Mouse (Mus musculus): ENCODE data around the gene Ermap. TPM values are rescaled to one million over a fixed set of nuclear protein-coding genes. Genes with fewer than 3 reads are reported as not detected.

Ermap gene
- polyA plus RNA-seq, 1 experiment from 2014 or later = 7.0 TPM

DNA sequence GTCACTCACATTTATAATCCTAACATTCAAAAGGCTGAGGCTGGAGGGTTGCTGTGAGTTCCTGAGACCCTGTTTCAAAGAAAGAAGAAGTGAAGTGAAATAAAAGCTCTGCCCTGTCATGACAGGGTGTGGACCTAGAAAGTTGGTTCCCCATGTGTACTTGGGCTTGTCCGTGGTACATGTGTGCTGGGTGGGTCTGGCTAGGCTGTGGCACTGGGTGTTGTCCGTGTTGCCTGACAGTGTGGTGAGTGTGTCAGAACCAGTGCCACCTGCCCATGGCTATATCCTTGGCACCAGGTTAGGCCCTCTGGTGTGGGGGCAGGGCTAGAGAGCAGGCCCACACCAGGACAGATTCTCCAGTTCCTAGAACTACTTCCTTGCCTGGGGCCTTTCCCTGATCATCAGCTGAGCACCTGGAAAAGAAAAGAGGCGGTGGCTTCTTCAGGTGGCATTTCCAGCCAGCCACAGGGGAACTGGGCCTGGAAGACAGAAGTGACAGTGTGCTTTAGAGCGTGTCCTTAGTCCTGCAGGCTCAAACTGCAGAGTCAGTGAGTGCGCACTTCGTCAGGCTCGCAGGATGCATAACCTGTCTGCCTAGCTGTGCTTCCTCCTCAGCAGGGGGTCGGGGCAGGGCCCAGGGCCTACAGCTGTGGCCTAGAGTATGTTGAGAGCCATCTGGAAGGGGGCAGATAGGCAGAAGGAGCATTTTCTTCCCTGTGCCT is 58.5 kb downstream of the Ermap start:
- no peak overlapping the region for H3K4me2 ChIP-seq (ENCODE audit: low read depth, low read length)
- H3K4me1 ChIP-seq (ENCODE audit: control insufficient read depth, insufficient read depth, low read length) = no peaks in the 10 kb centered on the region
- H3K27me3 ChIP-seq (ENCODE audit: control insufficient read depth, insufficient read depth, low read length) = no peaks in the 10 kb centered on the region
- H3K9ac ChIP-seq (replicated peaks; ENCODE audit: low read length) = no peak overlapping the region
- no peaks in the 10 kb centered on the region for H3K9me3 ChIP-seq (replicated peaks; ENCODE audit: control insufficient read depth, low read length)
- WGBS = 82% methylated on average over 8 of the region's 8 CpGs
- H3K36me3 ChIP-seq (replicated peaks; ENCODE audit: control insufficient read depth, insufficient read depth, low read depth, low read length) = peaks cover 11% of the 10 kb centered on the region
- no peak overlapping the region for H3K27ac ChIP-seq (replicated peaks; ENCODE audit: low read depth, low read length)
- DNase-seq (ENCODE audit: low spot score) (no peak), ATAC-seq (replicated peaks; ENCODE audit: insufficient number of reproducible peaks, low FRiP score, low TSS enrichment, low read depth) (no peak)
- H3K4me3 ChIP-seq (ENCODE audit: low read depth, low read length) = no peak overlapping the region

GRCm38 (mm10) chr4:119129096-119129495 is 60.7 kb downstream of the Ermap start:
- DNase-seq (ENCODE audit: low spot score) = no peak
- no peak overlapping the region for H3K9ac ChIP-seq (replicated peaks; ENCODE audit: low read length)
- 92% methylated on average over 1 of the region's 1 CpGs for WGBS
- no peak overlapping the region for H3K4me2 ChIP-seq (ENCODE audit: low read depth, low read length)
- H3K36me3 ChIP-seq (replicated peaks; ENCODE audit: control insufficient read depth, insufficient read depth, low read depth, low read length) = peaks cover 3% of the 10 kb centered on the region
- H3K9me3 ChIP-seq (replicated peaks; ENCODE audit: control insufficient read depth, low read length) = no peaks in the 10 kb centered on the region
- H3K27ac ChIP-seq (replicated peaks; ENCODE audit: low read depth, low read length) = no peak overlapping the region
- no peaks in the 10 kb centered on the region for H3K4me1 ChIP-seq (ENCODE audit: control insufficient read depth, insufficient read depth, low read length)
- H3K27me3 ChIP-seq (ENCODE audit: control insufficient read depth, insufficient read depth, low read length) = no peaks in the 10 kb centered on the region
- ATAC-seq (replicated peaks; ENCODE audit: insufficient number of reproducible peaks, low FRiP score, low TSS enrichment, low read depth) = no peak
- H3K4me3 ChIP-seq (ENCODE audit: low read depth, low read length) = no peak overlapping the region

DNA sequence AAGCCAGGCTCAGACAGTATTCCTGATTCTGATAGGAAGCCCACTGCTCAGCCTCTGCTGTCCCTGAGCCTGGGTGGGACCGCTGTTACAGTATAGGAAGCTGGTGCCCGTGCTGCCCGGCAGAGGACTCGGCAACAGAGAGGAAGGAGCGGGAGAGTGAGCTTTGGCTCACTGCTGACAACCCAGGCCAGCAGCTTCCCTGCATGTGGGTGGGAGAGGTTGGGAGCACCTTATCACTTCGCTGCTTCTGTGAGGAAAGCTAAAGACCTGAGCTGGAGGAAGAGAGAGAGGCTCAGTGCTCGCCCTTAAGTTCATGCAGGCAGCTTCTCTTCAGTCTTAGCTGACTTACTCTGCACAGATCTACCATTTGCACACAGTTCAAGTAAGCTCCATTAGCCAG is 61.3 kb downstream of the Ermap start:
- H3K27me3 ChIP-seq (ENCODE audit: control insufficient read depth, insufficient read depth, low read length) = no peaks in the 10 kb centered on the region
- no peaks in the 10 kb centered on the region for H3K9me3 ChIP-seq (replicated peaks; ENCODE audit: control insufficient read depth, low read length)
- H3K9ac ChIP-seq (replicated peaks; ENCODE audit: low read length) = no peak overlapping the region
- H3K4me2 ChIP-seq (ENCODE audit: low read depth, low read length) = no peak overlapping the region
- no peak overlapping the region for H3K4me3 ChIP-seq (ENCODE audit: low read depth, low read length)
- no peak overlapping the region for H3K27ac ChIP-seq (replicated peaks; ENCODE audit: low read depth, low read length)
- ATAC-seq (replicated peaks; ENCODE audit: insufficient number of reproducible peaks, low FRiP score, low TSS enrichment, low read depth) = no peak
- no peak for DNase-seq (ENCODE audit: low spot score)
- H3K36me3 ChIP-seq (replicated peaks; ENCODE audit: control insufficient read depth, insufficient read depth, low read depth, low read length) = no peaks in the 10 kb centered on the region; the same call in 1 of the 2 replicates
- no peaks in the 10 kb centered on the region for H3K4me1 ChIP-seq (ENCODE audit: control insufficient read depth, insufficient read depth, low read length)
- WGBS = 77% methylated on average over 7 of the region's 7 CpGs

- H3K27me3 ChIP-seq (ENCODE audit: control insufficient read depth, insufficient read depth, low read length) = no peaks in the 10 kb centered on the region
- H3K9me3 ChIP-seq (replicated peaks; ENCODE audit: control insufficient read depth, low read length) = no peaks in the 10 kb centered on the region
- no peaks in the 10 kb centered on the region for H3K4me1 ChIP-seq (ENCODE audit: control insufficient read depth, insufficient read depth, low read length)
- no peaks in the 10 kb centered on the region; the same call in 1 of the 2 replicates for H3K36me3 ChIP-seq (replicated peaks; ENCODE audit: control insufficient read depth, insufficient read depth, low read depth, low read length)
- H3K27ac ChIP-seq (replicated peaks; ENCODE audit: low read depth, low read length) = no peak overlapping the region
- H3K4me3 ChIP-seq (ENCODE audit: low read depth, low read length) = no peak overlapping the region
- no peak for ATAC-seq (replicated peaks; ENCODE audit: insufficient number of reproducible peaks, low FRiP score, low TSS enrichment, low read depth)
- 72% methylated on average over 6 of the region's 6 CpGs for WGBS
- no peak overlapping the region for H3K4me2 ChIP-seq (ENCODE audit: low read depth, low read length)
- no peak overlapping the region for H3K9ac ChIP-seq (replicated peaks; ENCODE audit: low read length)
- DNase-seq (ENCODE audit: low spot score) = no peak
Measured at GRCm38 (mm10) chr4:119127229-119127628, 62.6 kb downstream of the Ermap start.

DNA sequence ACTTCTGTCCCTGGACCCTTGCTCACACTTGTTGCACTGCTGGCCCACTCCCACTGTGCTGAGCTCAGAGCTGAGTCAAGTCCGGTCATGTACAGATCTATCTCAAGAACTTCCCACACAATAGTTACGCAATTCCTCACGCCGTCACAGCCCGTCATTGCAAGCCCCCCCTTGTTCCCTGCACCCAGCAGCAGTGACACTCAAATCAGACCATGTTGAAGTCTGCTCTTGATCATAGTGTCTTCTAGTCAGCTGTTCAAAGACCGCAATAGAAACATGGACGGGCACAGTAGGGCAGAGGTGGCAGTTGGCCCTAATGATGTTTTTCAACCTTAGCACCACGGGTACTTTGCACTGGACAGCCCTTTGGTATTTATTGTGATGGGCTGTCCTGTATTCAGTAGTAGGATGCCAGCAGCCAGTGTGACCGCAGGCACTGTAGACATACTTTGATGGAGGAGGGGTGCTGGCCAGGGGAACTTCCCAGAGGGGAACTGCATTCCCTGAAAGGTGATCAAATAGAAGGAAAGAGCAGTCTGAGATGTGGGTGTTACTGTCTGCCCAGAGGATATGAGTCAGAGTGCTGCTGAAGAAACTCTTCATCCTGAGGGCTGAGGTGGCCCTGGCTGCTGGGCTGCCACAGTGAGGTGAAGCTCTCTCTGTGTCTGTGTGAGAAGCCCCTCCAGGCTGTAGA is 64.1 kb downstream of the Ermap start:
- ATAC-seq (replicated peaks; ENCODE audit: insufficient number of reproducible peaks, low FRiP score, low TSS enrichment, low read depth) (no peak), DNase-seq (ENCODE audit: low spot score) (no peak)
- Histone ChIP-seq H3K4me2 (ENCODE audit: low read depth, low read length) (no peak overlapping the region), H3K9me3 (replicated peaks; ENCODE audit: control insufficient read depth, low read length) (no peaks in the 10 kb centered on the region), H3K4me1 (ENCODE audit: control insufficient read depth, insufficient read depth, low read length) (no peaks in the 10 kb centered on the region), H3K9ac (replicated peaks; ENCODE audit: low read length) (no peak overlapping the region), H3K36me3 (replicated peaks; ENCODE audit: control insufficient read depth, insufficient read depth, low read depth, low read length) (no peaks in the 10 kb centered on the region; the same call in 1 of the 2 replicates), H3K4me3 (ENCODE audit: low read depth, low read length) (no peak overlapping the region), H3K27me3 (ENCODE audit: control insufficient read depth, insufficient read depth, low read length) (no peaks in the 10 kb centered on the region), H3K27ac (replicated peaks; ENCODE audit: low read depth, low read length) (no peak overlapping the region)
- WGBS = 86% methylated on average over 9 of the region's 9 CpGs

MicroRNAs within 50 kb of the gene (microRNA counts, 519-probe panel; counts per million panel counts)
- microRNA mmu-miR-1957 = not detected

Small RNA genes within 50 kb of the gene (microRNA-seq; reads per million reads assigned to microRNA genes)
- gene Mir1957a (ENCODE audit: borderline number of aligned reads) = not detected

Other genes with a start within 250 kb of the Ermap start
- not detected in 2 replicates for gene Lao1, start 228.4 kb downstream of the Ermap start, polyA plus RNA-seq (2014; fragmentation: Nextera tagmentation; extraction: Ambion mirVana)
- gene Slc2a1, start 81.3 kb downstream of the Ermap start, polyA plus RNA-seq (2014; fragmentation: Nextera tagmentation; extraction: Ambion mirVana) = 111 and 140 TPM in 2 replicates
- gene Zfp691, start 15.8 kb downstream of the Ermap start, polyA plus RNA-seq (2014; fragmentation: Nextera tagmentation; extraction: Ambion mirVana) = 6.9 and 8.2 TPM in 2 replicates
- 174 and 184 TPM in 2 replicates for gene Svbp, start 5.3 kb upstream of the Ermap start, polyA plus RNA-seq (2014; fragmentation: Nextera tagmentation; extraction: Ambion mirVana)
- not detected in 2 replicates for gene Tmem269, start 28.2 kb upstream of the Ermap start, polyA plus RNA-seq (2014; fragmentation: Nextera tagmentation; extraction: Ambion mirVana)
- gene AU022252, start 42.7 kb upstream of the Ermap start, polyA plus RNA-seq (2014; fragmentation: Nextera tagmentation; extraction: Ambion mirVana) = 35.1 and 39.9 TPM in 2 replicates
- gene P3h1, start 42.9 kb upstream of the Ermap start, polyA plus RNA-seq (2014; fragmentation: Nextera tagmentation; extraction: Ambion mirVana) = 20.0 and 22.8 TPM in 2 replicates
- gene Cldn19, start 65.4 kb upstream of the Ermap start, polyA plus RNA-seq (2014; fragmentation: Nextera tagmentation; extraction: Ambion mirVana) = not detected in 2 replicates
- gene Ybx1, start 104.6 kb upstream of the Ermap start, polyA plus RNA-seq (2014; fragmentation: Nextera tagmentation; extraction: Ambion mirVana) = 1,287 and 1,398 TPM in 2 replicates
- gene Ppih, start 130.5 kb upstream of the Ermap start, polyA plus RNA-seq (2014; fragmentation: Nextera tagmentation; extraction: Ambion mirVana) = 153 and 157 TPM in 2 replicates
- 6.7 and 7.7 TPM in 2 replicates for gene Ccdc30, start 225.5 kb upstream of the Ermap start, polyA plus RNA-seq (2014; fragmentation: Nextera tagmentation; extraction: Ambion mirVana)
- 32.5 and 34.3 TPM in 2 replicates for gene Ppcs, start 232.4 kb upstream of the Ermap start, polyA plus RNA-seq (2014; fragmentation: Nextera tagmentation; extraction: Ambion mirVana)
- not detected in 2 replicates for gene Zmynd12, start 232.8 kb upstream of the Ermap start, polyA plus RNA-seq (2014; fragmentation: Nextera tagmentation; extraction: Ambion mirVana)